Mouse (Mus musculus): ENCODE data around the gene Olfr1022.

The Olfr1022 gene

DNA sequence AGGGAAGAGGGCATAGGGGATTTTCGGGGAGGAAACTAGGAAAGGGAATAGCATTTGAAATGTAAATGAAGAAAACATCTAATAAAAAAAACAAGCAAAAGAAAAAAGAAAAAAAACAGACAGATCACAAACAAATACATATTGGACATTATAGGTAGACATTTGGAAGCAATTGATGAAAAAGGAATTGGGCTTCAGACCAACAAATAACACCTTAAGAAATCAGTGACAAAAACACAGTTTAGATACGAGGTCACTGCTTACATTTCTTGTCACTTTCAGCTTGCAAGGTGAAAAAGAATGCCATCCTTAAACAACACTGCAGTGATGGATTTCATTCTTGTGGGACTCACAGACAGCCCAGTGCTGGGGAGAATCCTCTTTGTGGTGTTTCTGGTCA is at the start of gene Olfr1022:
Olfr1022 (plus strand) TSS at position 301 of the 400 bp plus-strand sequence.
- no peak for DNase-seq (ENCODE audit: low read depth, low spot score)

DNA sequence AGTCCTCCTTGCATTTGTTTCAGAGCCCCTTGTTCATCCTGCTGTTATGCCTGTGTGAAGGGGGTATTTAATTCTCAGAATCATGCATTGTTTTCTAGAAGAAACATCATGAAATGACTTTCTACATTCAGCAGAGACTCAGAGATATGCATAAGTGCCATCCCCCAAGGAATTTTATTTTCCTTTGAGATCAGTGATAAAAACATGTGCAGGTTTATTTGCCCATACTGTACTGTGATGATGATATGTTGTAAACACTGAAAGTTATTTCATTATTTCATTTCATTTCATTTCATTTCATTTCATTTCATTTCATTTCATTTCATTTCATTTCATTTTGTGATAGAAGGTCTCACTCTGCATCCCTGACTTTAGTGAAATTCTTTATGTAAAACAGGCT is 23.0 kb upstream of the Olfr1022 start, which contains the start of gene Olfr1019:
Olfr1019 (minus strand) TSS at position 101 of the 400 bp plus-strand sequence.
- no peak for DNase-seq (ENCODE audit: low read depth, low spot score)

DNA sequence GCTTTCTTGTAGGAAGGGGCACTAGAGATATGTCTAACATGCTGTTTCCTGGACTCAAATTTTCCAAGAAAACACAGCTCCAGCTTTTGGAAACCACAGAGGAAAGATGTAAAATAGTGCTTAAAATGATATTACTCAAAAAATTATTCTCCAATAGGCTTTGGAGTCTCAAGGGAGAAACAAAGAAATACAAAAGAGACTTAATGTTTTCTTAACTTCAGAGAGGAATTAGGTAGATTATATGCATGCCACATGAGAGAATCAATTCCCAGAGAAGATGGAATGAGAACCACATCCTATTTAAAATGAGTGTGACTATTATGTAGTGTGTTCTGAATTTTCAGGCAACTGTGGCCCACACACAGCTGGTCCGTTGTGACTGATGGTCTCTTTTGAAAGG is 21.7 kb upstream of the Olfr1022 start, which contains the start of gene Olfr1020:
Olfr1020 (plus strand) TSS at position 301 of the 400 bp plus-strand sequence.
- no peak for DNase-seq (ENCODE audit: low read depth, low spot score)

DNA sequence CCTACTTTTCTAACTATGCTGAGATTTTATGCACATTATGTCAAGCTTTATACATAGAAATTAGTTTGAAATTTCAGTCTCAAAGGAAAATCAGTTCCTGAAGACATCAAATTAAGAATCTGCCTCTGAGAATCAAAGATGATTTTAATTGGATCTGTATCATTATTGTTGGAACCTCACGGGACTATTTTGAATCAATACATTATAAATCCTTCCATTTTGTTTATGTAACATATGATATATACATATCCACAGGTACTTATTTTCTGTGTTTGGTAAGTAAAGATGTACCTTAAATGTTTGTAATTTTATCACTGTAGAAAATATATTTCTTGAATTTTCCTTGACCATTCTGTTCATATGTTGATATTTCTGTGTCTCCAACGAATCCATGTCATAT is 16.9 kb downstream of the Olfr1022 start, which contains the start of gene Olfr1023:
Olfr1023 (plus strand) TSS at position 301 of the 400 bp plus-strand sequence.
- DNase-seq (ENCODE audit: low read depth, low spot score): no peak

DNA sequence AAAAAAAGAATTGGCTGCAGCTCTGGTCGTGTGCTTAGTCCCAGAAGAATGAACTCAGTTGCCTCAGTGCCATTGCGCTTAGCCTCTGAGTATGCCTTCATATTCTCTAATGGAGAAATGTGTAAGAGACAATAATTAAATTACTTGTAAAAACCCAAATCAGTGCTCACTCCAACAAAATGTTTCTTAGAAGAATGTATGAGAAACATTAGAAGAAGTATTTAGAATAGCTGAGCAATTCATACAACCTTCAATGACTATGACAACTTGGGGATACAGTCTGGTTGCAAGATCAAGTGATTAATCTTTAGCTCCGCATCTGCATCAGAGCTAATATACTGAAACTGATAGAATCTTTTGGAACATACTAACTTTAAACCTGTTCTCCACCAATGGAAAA is 36.6 kb downstream of the Olfr1022 start, which contains the start of gene Olfr1024:
Olfr1024 (minus strand) TSS at position 101 of the 400 bp plus-strand sequence.
- DNase-seq (ENCODE audit: low read depth, low spot score): no peak

DNA sequence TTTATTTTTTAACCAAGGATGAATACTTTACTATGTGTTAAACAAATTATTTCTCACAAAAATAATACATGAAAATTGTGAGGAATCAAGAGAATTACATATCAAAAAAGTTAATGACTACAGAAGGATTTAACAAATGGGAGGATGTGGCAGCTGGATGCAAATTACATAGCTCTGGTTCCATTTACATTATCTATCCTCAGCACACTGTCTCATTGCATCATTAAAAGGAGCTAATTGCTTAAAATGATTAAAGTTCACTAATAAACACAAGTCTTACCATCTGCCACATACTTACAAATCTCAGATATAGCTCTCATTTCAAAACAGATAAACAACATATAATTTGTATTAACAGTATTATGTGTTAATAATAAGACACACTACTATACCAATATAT is 44.8 kb downstream of the Olfr1022 start:
- no peak for DNase-seq (ENCODE audit: low read depth, low spot score)

DNA sequence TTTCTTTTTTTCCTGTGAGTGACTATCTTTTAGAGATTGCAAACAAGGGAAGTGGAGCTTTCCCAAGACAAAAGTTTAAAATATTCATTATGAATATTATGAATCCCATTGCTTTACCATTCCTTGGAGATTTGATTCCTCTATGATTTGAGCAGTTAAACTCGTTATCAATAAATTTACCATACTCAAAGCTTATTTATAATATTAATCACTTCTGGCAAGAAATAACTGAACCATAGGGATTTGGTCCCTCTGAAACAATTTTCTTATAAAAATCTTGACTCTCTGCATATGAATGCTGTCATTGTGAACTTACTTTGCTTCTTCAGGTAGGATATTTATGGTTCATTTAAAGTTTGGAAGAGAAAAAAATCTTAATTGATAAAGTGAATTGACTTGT is 46.5 kb downstream of the Olfr1022 start, which contains the start of gene Olfr1025-ps1:
Olfr1025-ps1 (plus strand) TSS at position 301 of the 400 bp plus-strand sequence.
- no peak for DNase-seq (ENCODE audit: low read depth, low spot score)

All from A20 (cell line).